Mouse (Mus musculus) layer of hippocampus, postnatal 25 days (tissue): Measurements from ENCODE around the gene Espl1. TPM values are rescaled to one million over a fixed set of nuclear protein-coding genes. Genes with fewer than 3 reads are reported as not detected.
"Not testable (repeated sequence)": the region's sequence is repeated elsewhere in the genome, so short reads cannot be mapped to it uniquely, and the experiment has no call there.

Source experiments
- DNase-seq, 2 experiments: peaks; one replicate each; pipeline ENCODE4 v3.0.0; 2022; ENCODE audit warnings: mixed read lengths in 2 of 2, low spot score in 1 of 2; ENCODE audit errors: extremely low spot score in 1 of 2
- total RNA-seq, 2 experiments: library from RNA; stranded (reverse); gene quantifications; 2 replicates each; pipeline ENCODE4 v1.2.3; 2021

Espl1 gene
- total RNA-seq, 2 experiments from 2014 or later: 2.9 to 3.5 TPM

- DNase-seq: peak; percentile 62 to 73
These were observed 35.5 kb downstream of the Espl1 start, which contains the start of gene Myg1 for GRCm38 (mm10) chr15:102331610-102332015. TSS of gene Myg1 (plus strand) at chr15:102331709.

- DNase-seq: no peak
These were observed 39.2 kb downstream of the Espl1 start for GRCm38 (mm10) chr15:102335254-102335653.

GRCm38 (mm10) chr15:102335925-102336324 is 39.9 kb downstream of the Espl1 start:
- not testable (repeated sequence) for DNase-seq

GRCm38 (mm10) chr15:102336946-102337345 is 40.9 kb downstream of the Espl1 start:
- DNase-seq: no peak

- DNase-seq: no peak
These were observed 43.5 kb downstream of the Espl1 start for GRCm38 (mm10) chr15:102339612-102340011.

- DNase-seq: peak in 1 of 2 experiments; percentile 50
These were observed 45.5 kb downstream of the Espl1 start for GRCm38 (mm10) chr15:102341580-102341979.

- no peak for DNase-seq
These were observed 48.4 kb downstream of the Espl1 start for GRCm38 (mm10) chr15:102344490-102344889.

- no peak for DNase-seq
These were observed 50.4 kb downstream of the Espl1 start for GRCm38 (mm10) chr15:102346444-102346843.

- DNase-seq: peak; percentile 89 to 96
These were observed 54.3 kb downstream of the Espl1 start, which contains the start of gene Aaas for GRCm38 (mm10) chr15:102350138-102350941. TSS of gene Aaas (minus strand) at chr15:102350771.

GRCm38 (mm10) chr15:102350942-102351291 is 54.9 kb downstream of the Espl1 start:
- DNase-seq: no peak

GRCm38 (mm10) chr15:102352177-102352576 is 56.1 kb downstream of the Espl1 start:
- DNase-seq: no peak

GRCm38 (mm10) chr15:102353986-102354385 is 57.9 kb downstream of the Espl1 start:
- no peak for DNase-seq

- DNase-seq: peak; percentile 22 to 25
These were observed 59.2 kb downstream of the Espl1 start for GRCm38 (mm10) chr15:102355134-102355870.

- peak in 1 of 2 experiments; percentile 25 for DNase-seq
These were observed 59.9 kb downstream of the Espl1 start for GRCm38 (mm10) chr15:102355871-102356441.

GRCm38 (mm10) chr15:102356501-102357325 is 60.6 kb downstream of the Espl1 start:
- DNase-seq: no peak

GRCm38 (mm10) chr15:102358126-102358525 is 62.1 kb downstream of the Espl1 start:
- no peak for DNase-seq

GRCm38 (mm10) chr15:102358834-102359233 is 62.8 kb downstream of the Espl1 start:
- no peak for DNase-seq

- DNase-seq: no peak
These were observed 66.6 kb downstream of the Espl1 start for GRCm38 (mm10) chr15:102362648-102363047.

GRCm38 (mm10) chr15:102364678-102365077 is 68.6 kb downstream of the Espl1 start:
- no peak for DNase-seq

- DNase-seq: no peak
These were observed 70.2 kb downstream of the Espl1 start for GRCm38 (mm10) chr15:102366238-102366637.
